Mouse (Mus musculus) MEL (cell line): Measurements from ENCODE around the gene Nap1l4. TPM values are rescaled to one million over a fixed set of nuclear protein-coding genes. Genes with fewer than 3 reads are reported as not detected.
A peak's percentile ranks its signal among the peaks of the same experiment; 100 is the strongest.

Experiments
- DNase-seq: peaks from one replicate; pipeline ENCODE4 v3.0.0; 2011; ENCODE audit warnings: low read depth, low spot score
- H3K27ac ChIP-seq: 2 replicates; pipeline ENCODE4 v1.5.1; 2012; ENCODE audit warnings: low read depth, mild to moderate bottlenecking, control low read depth, low read length, moderate library complexity; ENCODE audit not compliant: control insufficient read depth
- H3K27me3 ChIP-seq, 2 experiments: fragments of 150-350 bp in 1 of 2; sonication (generic) in 1 of 2; 2 replicates each; pipeline ENCODE4 v1.6.1; 2012; ENCODE audit warnings: low read length in 2 of 2, mild to moderate bottlenecking in 2 of 2, improper control_type of control experiment in 1 of 2, moderate library complexity in 1 of 2; ENCODE audit not compliant: insufficient read depth in 2 of 2, control insufficient read depth in 1 of 2
- H3K36me3 ChIP-seq, 2 experiments: 2 replicates each; pipeline ENCODE4 v1.6.1; 2012 to 2014; ENCODE audit warnings: low read length in 2 of 2, improper control_type of control experiment in 1 of 2, inconsistent platforms in 1 of 2, mild to moderate bottlenecking in 1 of 2; ENCODE audit not compliant: insufficient read depth in 2 of 2, control insufficient read depth in 1 of 2
- H3K4me1 ChIP-seq, 2 experiments: fragments of 150-350 bp in 1 of 2; sonication (generic) in 1 of 2; 2 replicates each; pipeline ENCODE4 v1.6.1; 2012; ENCODE audit warnings: low read length in 2 of 2, improper control_type of control experiment in 1 of 2, mild to moderate bottlenecking in 1 of 2; ENCODE audit not compliant: insufficient read depth in 2 of 2, control insufficient read depth in 1 of 2
- H3K4me3 ChIP-seq, 2 experiments: fragments of 150-350 bp in 1 of 2; sonication (generic) in 1 of 2; 2 replicates each; pipeline ENCODE4 v1.5.1; 2012; ENCODE audit warnings: low read depth in 2 of 2, low read length in 2 of 2, mild to moderate bottlenecking in 2 of 2, moderate library complexity in 2 of 2, control low read depth in 1 of 2, improper control_type of control experiment in 1 of 2; ENCODE audit not compliant: control insufficient read depth in 1 of 2, insufficient read depth in 1 of 2
- H3K79me2 ChIP-seq: 2 replicates; pipeline ENCODE4 v1.6.1; 2012; ENCODE audit warnings: mild to moderate bottlenecking, low read length, moderate library complexity; ENCODE audit not compliant: control insufficient read depth, poor library complexity, insufficient read depth
- H3K9ac ChIP-seq: 2 replicates; pipeline ENCODE4 v1.6.1; 2012; ENCODE audit warnings: low read depth, mild to moderate bottlenecking, control low read depth, low read length, moderate library complexity; ENCODE audit not compliant: control insufficient read depth, poor library complexity, severe bottlenecking
- H3K9me3 ChIP-seq: fragments of 150-350 bp; sonication (generic); replicated peaks from 2 replicates; pipeline ENCODE4 v1.6.1; 2012; ENCODE audit warnings: mild to moderate bottlenecking, low read length, improper control_type of control experiment, moderate library complexity; ENCODE audit not compliant: insufficient read depth
- BHLHE40 ChIP-seq: IDR thresholded peaks from 2 replicates; pipeline ENCODE4 v1.6.1; 2012; ENCODE audit warnings: low read depth, mild to moderate bottlenecking, inconsistent platforms, low read length, improper control_type of control experiment, borderline replicate concordance
- CHD1 ChIP-seq: IDR thresholded peaks from 2 replicates; pipeline ENCODE4 v1.6.1; 2012; ENCODE audit warnings: low read depth, mild to moderate bottlenecking, inconsistent platforms, low read length, improper control_type of control experiment
- CTCF ChIP-seq, 3 experiments: IDR thresholded peaks in 2 of 3; conservative IDR thresholded peaks in 1 of 3; 2 replicates each; pipeline ENCODE4 v1.5.1; 2011 to 2012; ENCODE audit warnings: low read length in 3 of 3, low read depth in 2 of 3, mild to moderate bottlenecking in 2 of 3, improper control_type of control experiment in 1 of 3, inconsistent platforms in 1 of 3, mixed read lengths in 1 of 3, moderate library complexity in 1 of 3; ENCODE audit not compliant: control insufficient read depth in 1 of 3, insufficient read depth in 1 of 3, poor library complexity in 1 of 3, severe bottlenecking in 1 of 3
- E2F4 ChIP-seq: IDR thresholded peaks from 2 replicates; pipeline ENCODE4 v1.6.1; 2011; ENCODE audit warnings: low read depth, low read length, improper control_type of control experiment, borderline replicate concordance
- GABPA ChIP-seq: IDR thresholded peaks from 2 replicates; pipeline ENCODE4 v1.6.1; 2012; ENCODE audit warnings: low read depth, mild to moderate bottlenecking, inconsistent platforms, low read length, improper control_type of control experiment, moderate library complexity
- JUND ChIP-seq: IDR thresholded peaks from 2 replicates; pipeline ENCODE4 v1.6.1; 2011; ENCODE audit warnings: low read depth, mild to moderate bottlenecking, improper control_type of control experiment, low read length
- MAFK ChIP-seq: IDR thresholded peaks from 2 replicates; pipeline ENCODE4 v1.6.1; 2011; ENCODE audit warnings: low read depth, mild to moderate bottlenecking, low read length, improper control_type of control experiment, borderline replicate concordance
- MAX ChIP-seq: IDR thresholded peaks from 2 replicates; pipeline ENCODE4 v1.6.1; 2011; ENCODE audit warnings: low read length, improper control_type of control experiment
- MAZ ChIP-seq: IDR thresholded peaks from 2 replicates; pipeline ENCODE4 v1.6.1; 2012; ENCODE audit warnings: low read depth, mild to moderate bottlenecking, inconsistent platforms, low read length, improper control_type of control experiment
- NELFE ChIP-seq: IDR thresholded peaks from 2 replicates; pipeline ENCODE4 v1.6.1; 2011; ENCODE audit warnings: low read depth, low read length, improper control_type of control experiment
- NRF1 ChIP-seq: IDR thresholded peaks from 2 replicates; pipeline ENCODE4 v1.6.1; 2014; ENCODE audit warnings: low read depth, mild to moderate bottlenecking, inconsistent platforms, low read length, improper control_type of control experiment, moderate library complexity; ENCODE audit not compliant: poor library complexity, insufficient read depth, severe bottlenecking
- POLR2A ChIP-seq, 2 experiments: IDR thresholded peaks; 2 replicates each; pipeline ENCODE4 v1.6.1; 2011 to 2012; ENCODE audit warnings: low read length in 2 of 2, mild to moderate bottlenecking in 2 of 2, control low read depth in 1 of 2, improper control_type of control experiment in 1 of 2, low read depth in 1 of 2, moderate library complexity in 1 of 2; ENCODE audit not compliant: control insufficient read depth in 1 of 2, insufficient read depth in 1 of 2, poor library complexity in 1 of 2
- POLR2AphosphoS2 ChIP-seq: IDR thresholded peaks from 2 replicates; pipeline ENCODE4 v1.6.1; 2011; ENCODE audit warnings: low read length, improper control_type of control experiment
- RCOR1 ChIP-seq: IDR thresholded peaks from 2 replicates; pipeline ENCODE4 v1.6.1; 2012; ENCODE audit warnings: low read depth, mild to moderate bottlenecking, inconsistent platforms, low read length, improper control_type of control experiment
- SIN3A ChIP-seq: IDR thresholded peaks from 2 replicates; pipeline ENCODE4 v1.6.1; 2012; ENCODE audit warnings: low read length, improper control_type of control experiment, inconsistent platforms
- TAL1 ChIP-seq: IDR thresholded peaks from 2 replicates; pipeline ENCODE4 v1.6.1; 2012; ENCODE audit warnings: mild to moderate bottlenecking, inconsistent platforms, low read length, moderate library complexity, mixed read lengths
- TBP ChIP-seq: IDR thresholded peaks from 2 replicates; pipeline ENCODE4 v1.8.0; 2011; ENCODE audit warnings: low read depth, low read length, improper control_type of control experiment
- TCF12 ChIP-seq: IDR thresholded peaks from 2 replicates; pipeline ENCODE4 v1.6.1; 2014; ENCODE audit warnings: low read depth, mild to moderate bottlenecking, inconsistent platforms, low read length, improper control_type of control experiment, moderate library complexity
- UBTF ChIP-seq: IDR thresholded peaks from 2 replicates; pipeline ENCODE4 v1.6.1; 2012; ENCODE audit warnings: low read depth, mild to moderate bottlenecking, inconsistent platforms, low read length, improper control_type of control experiment, moderate library complexity, borderline replicate concordance; ENCODE audit not compliant: insufficient read depth
- USF1 ChIP-seq: IDR thresholded peaks from 2 replicates; pipeline ENCODE4 v1.6.1; 2014; ENCODE audit warnings: low read depth, mild to moderate bottlenecking, inconsistent platforms, low read length, improper control_type of control experiment, moderate library complexity
- USF2 ChIP-seq, 2 experiments: IDR thresholded peaks; 2 replicates each; pipeline ENCODE4 v1.6.1; 2011 to 2012; ENCODE audit warnings: improper control_type of control experiment in 2 of 2, low read length in 2 of 2, borderline replicate concordance in 1 of 2, inconsistent platforms in 1 of 2, low read depth in 1 of 2, mild to moderate bottlenecking in 1 of 2; ENCODE audit not compliant: insufficient read depth in 1 of 2
- ZMIZ1 ChIP-seq: IDR thresholded peaks from 2 replicates; pipeline ENCODE4 v1.6.1; 2012; ENCODE audit warnings: low read depth, mild to moderate bottlenecking, inconsistent platforms, low read length, improper control_type of control experiment, moderate library complexity
- ZNF384 ChIP-seq: IDR thresholded peaks from 2 replicates; pipeline ENCODE4 v1.6.1; 2012; ENCODE audit warnings: low read depth, mild to moderate bottlenecking, inconsistent platforms, low read length, improper control_type of control experiment
- polyA plus RNA-seq, 2 experiments: library from polyadenylated mRNA; stranded (reverse) in 1 of 2; unstranded in 1 of 2; fragments of >175 nt in 1 of 2; fragments of >200 nt in 1 of 2; gene quantifications; 2 replicates each; pipeline versions ENCODE4 v1.2.1 to v1.2.4; 2012; ENCODE audit warnings: low replicate concordance in 2 of 2, low read depth in 1 of 2; ENCODE audit not compliant: insufficient read length in 2 of 2, insufficient read depth in 1 of 2, missing spikeins in 1 of 2
- total RNA-seq: library from RNA; depleted of rRNA; stranded (reverse); fragments of 300-350 nt; gene quantifications from 2 replicates; pipeline ENCODE4 v1.2.3, GENCODE M21; 2012

The Nap1l4 gene
- total and polyA plus RNA-seq, 3 experiments, result 165 to 186 TPM; not detected in 1

GRCm38 (mm10) chr7:143505411-143505810 is 43.5 kb downstream of the Nap1l4 start:
- Histone ChIP-seq H3K36me3 (peaks cover 0 to 6% of the 10 kb centered on the region in 2 experiments; a peak in 2 of 4 replicates), H3K9me3 (no peaks in the 10 kb centered on the region), H3K79me2 (peaks cover 10% of the 10 kb centered on the region), H3K27ac (no peak overlapping the region), H3K4me1 (peaks cover 5 to 14% of the 10 kb centered on the region in 2 experiments; a peak in 3 of 4 replicates), H3K4me3 (no peak overlapping the region), H3K27me3 (no peaks in the 10 kb centered on the region), H3K9ac (no peak overlapping the region)
- TF ChIP-seq ZNF384 (no peak), SIN3A (no peak), MAX (no peak), MAZ (no peak), CTCF (IDR thresholded peaks at IDR 0.05 in 2 of 3, conservative IDR thresholded peaks at IDR 0.05 in 1 of 3; ENCODE audit: control insufficient read depth in 1 of 3, insufficient read depth in 1 of 3, low read depth in 2 of 3, low read length in 3 of 3, poor library complexity in 1 of 3, severe bottlenecking in 1 of 3) (no peak), TCF12 (no peak), ZMIZ1 (no peak), RCOR1 (no peak)
- DNase-seq, result peak; percentile 58

DNA sequence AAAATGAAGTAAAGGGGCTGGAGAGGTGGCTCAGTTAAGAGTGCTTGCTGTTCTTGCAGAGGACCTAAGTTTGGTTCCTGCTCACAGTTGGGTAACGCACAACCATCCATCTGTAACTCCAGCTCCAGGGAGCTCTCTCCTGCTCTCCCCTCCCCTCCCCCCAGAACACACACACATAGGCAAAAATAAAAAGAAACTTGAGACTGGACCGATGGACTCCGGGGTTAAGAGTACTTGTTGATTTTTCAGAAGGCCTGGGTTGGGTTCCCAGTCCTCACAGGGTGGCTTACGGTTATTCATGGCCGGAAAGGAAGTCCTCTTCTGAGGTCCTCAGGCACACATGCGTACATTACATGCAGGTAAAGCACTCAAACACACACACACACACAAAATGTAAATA is 45.0 kb downstream of the Nap1l4 start:
- Histone ChIP-seq H3K27ac (no peak overlapping the region), H3K9me3 (no peaks in the 10 kb centered on the region), H3K4me1 (peaks cover 5 to 14% of the 10 kb centered on the region in 2 experiments; a peak in 3 of 4 replicates), H3K9ac (no peak overlapping the region), H3K4me3 (no peak overlapping the region), H3K36me3 (peaks cover 0 to 6% of the 10 kb centered on the region in 2 experiments; a peak in 2 of 4 replicates), H3K27me3 (no peaks in the 10 kb centered on the region), H3K79me2 (peaks cover 10% of the 10 kb centered on the region)
- TF ChIP-seq TAL1, result no peak
- no peak for TF ChIP-seq BHLHE40
- no peak for TF ChIP-seq NRF1
- TF ChIP-seq JUND, result no peak
- TF ChIP-seq ZNF384, result no peak
- TF ChIP-seq E2F4, result no peak
- no peak for DNase-seq

- H3K9me3 ChIP-seq, result no peaks in the 10 kb centered on the region
- DNase-seq, result peak; percentile 89
- peak within 1 kb of the TSS; percentile 85 for H3K9ac ChIP-seq
- H3K27me3 ChIP-seq, result no peaks in the 10 kb centered on the region
- H3K36me3 ChIP-seq, result peaks cover 0 to 6% of the 10 kb centered on the region in 2 experiments; a peak in 2 of 4 replicates
- peaks cover 5 to 19% of the 10 kb centered on the region in 2 experiments; a peak in 3 of 4 replicates for H3K4me1 ChIP-seq
- H3K4me3 ChIP-seq, result peak within 1 kb of the TSS; percentile 78 to 91
- H3K79me2 ChIP-seq, result peaks cover 10% of the 10 kb centered on the region
- H3K27ac ChIP-seq, result peak within 1 kb of the TSS; percentile 84
- no peak; the same call in 1 of the 2 replicates for TF ChIP-seq UBTF
- no peak for TF ChIP-seq USF2 (IDR thresholded peaks at IDR 0.05; ENCODE audit: borderline replicate concordance in 1 of 2, insufficient read depth in 1 of 2, low read depth in 1 of 2, low read length in 2 of 2)
- TF ChIP-seq CHD1, result 0 out of 2 replicates have a peak, but pooled peaks have one; percentile 27
- no peak for TF ChIP-seq CTCF (IDR thresholded peaks at IDR 0.05 in 2 of 3, conservative IDR thresholded peaks at IDR 0.05 in 1 of 3; ENCODE audit: control insufficient read depth in 1 of 3, insufficient read depth in 1 of 3, low read depth in 2 of 3, low read length in 3 of 3, poor library complexity in 1 of 3, severe bottlenecking in 1 of 3)
- peak; percentile 57 for TF ChIP-seq USF1
- TF ChIP-seq MAFK, result no peak
- TF ChIP-seq TBP, result peak; percentile 95
- no peak for TF ChIP-seq TAL1
- TF ChIP-seq MAX, result peak; percentile 59
- peak; percentile 88 for TF ChIP-seq NELFE
- TF ChIP-seq POLR2A (IDR thresholded peaks at IDR 0.05; ENCODE audit: control insufficient read depth in 1 of 2, insufficient read depth in 1 of 2, low read depth in 1 of 2, low read length in 2 of 2, poor library complexity in 1 of 2), result peak; percentile 50 to 93; a peak in 3 of 4 replicates
- TF ChIP-seq POLR2AphosphoS2, result peak; percentile 91
- peak; percentile 97 for TF ChIP-seq ZMIZ1
- TF ChIP-seq GABPA, result no peak
- TF ChIP-seq BHLHE40, result peak; percentile 54; the same call in 1 of the 2 replicates
These were observed 46.3 kb downstream of the Nap1l4 start, which contains the start of gene Phlda2 for GRCm38 (mm10) chr7:143502418-143503200. Phlda2 (minus strand) TSS chr7:143503150.
